Mouse (Mus musculus) layer of hippocampus, postnatal 14 days (tissue): ENCODE results near the gene Nfix. TPM values are rescaled to one million over a fixed set of nuclear protein-coding genes. Genes with fewer than 3 reads are reported as not detected.

Experiments
- DNase-seq, 2 experiments: peaks; one replicate each; pipeline ENCODE4 v3.0.0; 2021 to 2022; ENCODE audit warnings: low spot score in 2 of 2, mixed read lengths in 1 of 2
- total RNA-seq, 2 experiments: library from RNA; stranded (reverse); gene quantifications; 2 replicates each; pipeline ENCODE4 v1.2.3; 2021

The Nfix gene
- total RNA-seq, 2 experiments from 2014 or later, result 519 to 562 TPM

- DNase-seq, result peak in 1 of 2 experiments; percentile 26
These were observed 16.8 kb downstream of the Nfix start for GRCm38 (mm10) chr8:84783198-84783918.

- no peak for DNase-seq
These were observed 17.5 kb downstream of the Nfix start for GRCm38 (mm10) chr8:84782680-84783079.

GRCm38 (mm10) chr8:84781686-84782505 lies 18.2 kb downstream of the Nfix start:
- no peak for DNase-seq

- DNase-seq, result no peak
These were observed 19.0 kb downstream of the Nfix start for GRCm38 (mm10) chr8:84780949-84781680.

- DNase-seq, result no peak
These were observed 20.0 kb downstream of the Nfix start for GRCm38 (mm10) chr8:84780225-84780555.

GRCm38 (mm10) chr8:84779519-84780224 lies 20.5 kb downstream of the Nfix start:
- peak in 1 of 2 experiments; percentile 66 for DNase-seq

- peak in 1 of 2 experiments; percentile 46 for DNase-seq
These were observed 21.3 kb downstream of the Nfix start for GRCm38 (mm10) chr8:84778638-84779380.

GRCm38 (mm10) chr8:84777899-84778637 lies 22.1 kb downstream of the Nfix start:
- no peak for DNase-seq

GRCm38 (mm10) chr8:84776569-84776968 lies 23.6 kb downstream of the Nfix start:
- DNase-seq, result no peak

- DNase-seq, result no peak
These were observed 24.5 kb downstream of the Nfix start for GRCm38 (mm10) chr8:84775621-84776113.

GRCm38 (mm10) chr8:84775105-84775591 lies 25.0 kb downstream of the Nfix start:
- DNase-seq, result peak; percentile 72 to 75

GRCm38 (mm10) chr8:84774473-84774911 lies 25.7 kb downstream of the Nfix start:
- DNase-seq, result peak; percentile 79 to 88

- DNase-seq, result peak; percentile 74 to 91
These were observed 26.3 kb downstream of the Nfix start for GRCm38 (mm10) chr8:84773833-84774232.

GRCm38 (mm10) chr8:84773304-84773703 lies 26.8 kb downstream of the Nfix start:
- peak in 1 of 2 experiments; percentile 80 for DNase-seq

- no peak for DNase-seq
These were observed 27.5 kb downstream of the Nfix start for GRCm38 (mm10) chr8:84772628-84773027.

GRCm38 (mm10) chr8:84771941-84772378 lies 28.2 kb downstream of the Nfix start:
- DNase-seq, result peak in 1 of 2 experiments; percentile 44

- no peak for DNase-seq
These were observed 29.0 kb downstream of the Nfix start for GRCm38 (mm10) chr8:84771000-84771687.
